Mouse (Mus musculus) spleen, adult 2 months (tissue): ENCODE results near the gene Dclk1.

Source experiments
- CTCF ChIP-seq: fragments of 200-500 bp; IDR thresholded peaks from 2 replicates; pipeline ENCODE4 v1.5.1; 2011; ENCODE audit warnings: mild to moderate bottlenecking, inconsistent platforms; ENCODE audit not compliant: insufficient read depth, insufficient read length, insufficient replicate concordance; ENCODE audit errors: extremely low read depth
- POLR2A ChIP-seq: fragments of 200-500 bp; IDR thresholded peaks from 2 replicates; pipeline ENCODE4 v1.6.1; 2011; ENCODE audit warnings: low read depth, low read length, inconsistent platforms

DNA sequence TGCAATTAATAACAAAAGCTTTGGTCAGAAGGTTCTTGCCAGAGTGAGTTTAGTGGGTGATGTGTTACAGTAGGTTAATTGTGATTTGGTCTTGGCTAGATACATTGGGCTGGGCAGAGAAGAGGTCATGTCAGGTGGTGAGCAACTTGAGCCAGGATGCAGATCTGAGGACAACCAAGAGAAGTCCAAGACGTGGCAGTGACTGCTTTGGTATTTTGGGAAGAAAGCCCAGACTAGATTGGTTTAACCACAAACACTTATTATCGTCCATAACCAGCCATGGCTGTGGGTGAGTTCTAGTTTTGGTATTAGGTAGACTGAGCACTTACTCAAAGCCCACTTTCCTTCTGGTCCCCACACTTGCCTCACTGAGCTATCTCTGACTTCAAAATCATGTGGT lies 287.2 kb downstream of the Dclk1 start:
- no peak for TF ChIP-seq CTCF
- TF ChIP-seq POLR2A, result no peak
